Mouse (Mus musculus) heart, postnatal 36 days (tissue): ENCODE data around the gene Bbof1. TPM values are rescaled to one million over a fixed set of nuclear protein-coding genes. Genes with fewer than 3 reads are reported as not detected.
A peak's percentile ranks its signal among the peaks of the same experiment; 100 is the strongest.

Experiments
- DNase-seq, 2 experiments: peaks; one replicate each; pipeline ENCODE4 v3.0.0; 2021 to 2022
- intact Hi-C: fragments of 180-260 bp; cut with DNase I; formaldehyde crosslinking; loops from one replicate; pipeline ENCODE4 v1.15.1; 2025
- total RNA-seq, 2 experiments: library from RNA; stranded (reverse); gene quantifications; 2 replicates each; pipeline ENCODE4 v1.2.3; 2021

Bbof1 gene
- total RNA-seq, 2 experiments from 2014 or later = 1.2 TPM

DNA sequence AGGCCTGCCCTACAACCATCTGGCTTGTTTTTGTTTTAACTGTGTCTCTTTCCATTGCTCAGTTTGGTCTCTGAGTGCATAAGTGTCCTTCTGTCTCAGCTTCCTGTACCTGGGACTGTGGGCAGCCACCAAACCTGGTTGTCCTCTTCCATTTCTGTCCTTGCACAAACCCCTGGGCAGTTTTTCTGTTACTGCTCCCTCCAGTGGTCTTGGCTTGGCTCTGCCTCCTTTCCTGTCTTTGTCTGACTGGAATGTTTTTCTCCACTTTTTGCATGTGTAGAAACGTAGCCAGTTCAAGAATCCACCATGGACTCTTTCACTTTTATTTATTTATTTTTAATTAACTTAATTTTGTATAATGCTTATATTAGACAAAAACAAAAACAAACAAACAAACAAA, 51.0 kb downstream of the Bbof1 start:
- DNase-seq = no peak
- intact Hi-C loops = no loop called here

GRCm38 (mm10) chr12:84461416-84461815, 52.5 kb downstream of the Bbof1 start:
- no peak for DNase-seq
- intact Hi-C loops = no loop called here

DNA sequence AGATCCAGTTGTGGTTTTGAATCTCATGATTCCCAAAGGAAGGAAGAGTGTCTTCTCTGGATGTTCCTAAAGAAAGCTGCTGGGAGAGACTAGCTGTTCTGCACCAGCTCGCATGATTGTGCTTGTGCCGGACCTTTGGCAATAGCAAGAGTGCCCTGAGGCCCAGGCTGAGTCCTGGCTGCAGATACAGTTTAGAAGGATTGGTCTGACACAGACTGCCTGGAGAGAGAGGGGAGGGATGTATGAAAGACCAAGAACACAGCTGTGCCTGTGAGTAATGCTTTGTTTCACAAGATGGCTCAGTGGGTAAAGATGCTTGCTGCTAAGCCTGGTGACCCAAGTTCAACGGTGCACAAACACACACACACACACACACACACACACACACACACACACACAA, 54.0 kb downstream of the Bbof1 start:
- intact Hi-C loops = no loop called here
- no peak for DNase-seq

DNA sequence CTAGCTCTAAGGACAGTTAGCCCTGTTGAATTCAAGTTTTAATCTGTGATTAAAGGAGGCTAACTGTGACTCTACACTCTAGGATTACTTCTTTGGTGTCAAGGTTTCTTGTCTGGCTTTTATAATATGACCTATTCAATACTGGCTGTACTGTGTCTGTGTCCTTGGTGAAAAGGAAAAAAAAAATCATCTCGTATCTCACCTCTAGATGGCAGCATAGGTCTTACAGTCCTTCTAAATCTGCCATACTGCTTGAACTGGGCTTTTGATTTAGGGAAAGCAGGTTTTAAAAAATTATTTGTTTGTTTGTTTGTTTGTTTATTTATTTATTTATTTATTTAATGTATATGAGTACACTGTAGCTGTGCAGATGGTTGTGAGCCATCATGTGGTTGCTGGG, 59.8 kb downstream of the Bbof1 start:
- DNase-seq = no peak
- intact Hi-C loops = loop anchor here (1.0 to 5.0 kb wide), 2 partner anchors 79 to 121 kb away; no protein-coding TSS in a partner anchor

DNA sequence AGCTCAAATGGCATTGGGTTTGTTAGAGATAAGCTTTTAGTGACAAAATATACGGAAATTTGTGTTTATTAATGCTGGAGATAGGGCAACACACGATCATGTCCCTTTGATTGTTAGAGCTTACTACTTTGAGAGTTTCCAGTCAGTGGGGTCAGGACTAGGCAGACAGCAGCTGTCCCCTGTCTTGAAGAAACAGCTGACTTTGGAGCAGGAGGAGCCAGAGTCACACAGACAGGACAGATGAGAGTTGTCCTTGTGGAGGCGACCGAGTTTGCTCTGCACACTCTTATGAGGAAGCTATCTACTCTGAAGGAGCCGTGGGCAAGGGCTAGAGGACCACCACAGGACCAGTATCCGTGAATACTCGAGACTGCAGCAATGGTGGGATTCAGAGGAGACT, 70.1 kb downstream of the Bbof1 start:
- intact Hi-C loops = no loop called here
- DNase-seq = no peak

- intact Hi-C loops = no loop called here
- DNase-seq = no peak
Measured at GRCm38 (mm10) chr12:84481251-84481650, 72.4 kb downstream of the Bbof1 start.

DNA sequence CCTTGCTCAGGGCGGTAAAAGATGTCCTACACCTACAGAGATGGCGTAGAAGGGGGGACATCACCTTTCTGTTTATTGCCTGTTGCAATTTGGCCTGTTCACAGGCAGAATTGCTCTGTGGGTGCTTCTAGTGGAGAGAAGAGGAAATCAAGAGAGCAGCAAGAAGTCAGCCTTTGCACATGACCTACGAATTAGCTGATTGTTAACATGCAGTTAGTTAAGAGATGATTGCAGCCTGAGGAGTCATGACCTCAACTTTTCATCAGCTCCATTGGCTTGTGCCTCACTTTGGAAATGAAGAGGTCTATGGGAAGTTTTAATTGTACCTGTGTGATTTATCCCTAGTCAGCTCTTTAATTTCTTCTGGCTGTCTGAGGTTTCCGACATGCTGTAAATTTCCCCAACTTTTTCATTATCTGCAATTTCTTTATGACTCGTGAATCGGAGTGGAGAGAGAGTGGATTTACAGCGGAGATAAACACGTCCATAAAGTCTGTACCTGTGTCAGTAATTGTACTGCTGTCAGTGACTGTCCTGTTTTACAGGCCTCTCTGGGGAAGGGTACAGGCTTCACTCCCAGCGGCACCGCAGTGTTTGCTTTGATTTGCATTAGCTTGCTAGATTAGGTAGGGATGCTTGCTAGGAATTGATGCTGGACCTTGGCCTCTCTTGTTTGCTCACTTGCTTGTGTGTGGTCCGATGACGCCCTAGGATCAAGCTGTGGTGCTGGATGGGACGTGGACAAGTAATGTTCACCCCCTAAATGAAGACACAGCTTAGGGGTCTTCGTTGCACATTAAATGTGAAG, 74.1 kb downstream of the Bbof1 start:
- intact Hi-C loops = no loop called here
- DNase-seq = no peak

DNA sequence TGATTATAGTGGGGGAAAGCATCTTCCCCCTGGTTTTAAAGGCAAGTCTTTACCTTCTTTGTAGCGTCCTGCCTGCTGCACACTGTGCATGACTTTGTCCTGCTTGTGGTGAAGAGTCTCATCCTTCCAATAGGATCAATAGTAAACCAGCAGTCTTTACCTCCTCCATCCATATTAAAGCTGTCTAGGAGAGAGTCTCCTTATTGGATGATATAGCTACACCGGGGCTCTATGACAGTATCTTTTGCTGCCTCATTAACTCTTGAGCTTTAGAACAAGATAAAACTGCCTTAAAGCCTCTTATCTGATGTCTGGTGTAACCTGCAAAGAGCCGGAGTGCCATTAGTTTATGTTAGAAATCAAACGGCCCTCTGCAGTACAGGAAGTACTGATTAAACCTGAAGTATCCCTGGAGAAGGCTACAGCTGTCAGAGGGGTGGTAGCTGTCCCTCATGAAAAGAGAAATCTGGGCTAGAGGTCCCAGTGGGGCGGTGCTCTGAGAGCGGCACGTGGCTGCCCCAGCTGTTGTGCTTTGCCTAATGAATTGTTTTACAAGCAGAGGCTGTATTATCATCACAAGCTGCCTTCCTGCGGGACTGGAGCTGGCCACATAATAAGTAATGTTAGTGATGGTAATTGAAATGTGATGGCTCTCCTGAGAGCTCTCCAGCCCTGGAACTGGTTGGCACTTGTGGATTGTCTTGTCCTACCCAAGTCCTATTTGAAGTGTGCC, 78.6 kb downstream of the Bbof1 start:
- DNase-seq = peak; percentile 5 to 15
- intact Hi-C loops = no loop called here

Other genes with a start within 250 kb of the Bbof1 start
- 10 to 100 TPM; 15.6 to 15.9 TPM for gene Elmsan1, start 190.2 kb upstream of the Bbof1 start, total RNA-seq
- 100 to 1,000 TPM; 210 to 234 TPM for gene Ptgr2, start 123.8 kb upstream of the Bbof1 start, total RNA-seq
- gene Zfp410, start 92.2 kb upstream of the Bbof1 start, total RNA-seq = 10 to 100 TPM; 23.8 to 25.4 TPM
- gene Coq6, start 47.4 kb upstream of the Bbof1 start, total RNA-seq = 100 to 1,000 TPM; 105 to 114 TPM
- 10 to 100 TPM in 1 of 2 experiments, 1 to 10 TPM in 1; 8.5 to 10.3 TPM for gene Fam161b, start 47.2 kb upstream of the Bbof1 start, total RNA-seq
- gene Entpd5, start within 50 bp of the Bbof1 start, total RNA-seq = 10 to 100 TPM; 61.6 to 68.2 TPM
- 10 to 100 TPM; 11.7 to 12.1 TPM for gene Rnf113a2, start 8.1 kb downstream of the Bbof1 start, total RNA-seq
- gene Aldh6a1, start 41.9 kb downstream of the Bbof1 start, total RNA-seq = 100 to 1,000 TPM; 208 to 210 TPM
- 10 to 100 TPM; 12.4 to 14.9 TPM for gene Lin52, start 42.4 kb downstream of the Bbof1 start, total RNA-seq
- gene Vsx2, start 160.7 kb downstream of the Bbof1 start, total RNA-seq = not detected
- gene Abcd4, start 208.3 kb downstream of the Bbof1 start, total RNA-seq = 1 to 10 TPM; 5.2 to 7.1 TPM
- not detected for gene Vrtn, start 231.9 kb downstream of the Bbof1 start, total RNA-seq